18 mouse cellular contexts compared by ENCODE assay signal in the genomic region with DNA sequence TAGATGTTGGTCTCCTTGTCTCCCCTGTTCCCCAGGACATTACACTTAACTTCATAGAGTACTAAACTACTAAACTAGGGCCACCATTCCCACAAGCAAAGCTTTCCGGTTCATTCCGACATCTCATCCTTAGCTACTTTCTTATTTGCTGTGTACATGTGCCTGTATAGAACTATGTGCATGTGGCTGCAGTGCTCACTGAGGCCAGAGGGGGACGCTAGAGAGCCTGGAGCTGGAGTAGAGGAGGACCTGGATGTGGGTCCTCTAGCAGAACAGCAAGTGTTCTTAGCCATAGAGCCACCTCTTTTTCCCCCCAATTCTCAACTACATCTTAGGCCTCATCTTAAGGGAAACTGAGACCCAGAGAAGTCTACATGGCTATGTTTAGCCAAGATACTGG. TPM values are rescaled to one million over a fixed set of nuclear protein-coding genes. Genes with fewer than 3 reads are reported as not detected.
DNase-seq lines count a peak whose midpoint lies in the region; ATAC-seq and TF ChIP-seq lines count a peak whose summit lies in the region.
"Had no signal": no experiment of that assay in that cellular context is flagged by ENCODE, and none has a peak within 500 bp of the region (broad histone marks: within the 10 kb centered on the region; RNA-seq: fewer than 3 reads in every experiment).

No protein-coding gene starts in this region.

- peak; percentile 15; the same call in 1 of the 2 replicates for TF ChIP-seq CTCF in kidney, postnatal 0 days (IDR thresholded peaks at IDR 0.05; ENCODE audit: low read depth)
- TF ChIP-seq CTCF in midbrain, postnatal 0 days (IDR thresholded peaks at IDR 0.05), result peak; percentile 45; the same call in 1 of the 2 replicates

- ATAC-seq in forebrain, embryonic 15.5 days (replicated peaks), result 0 out of 2 replicates have a peak, but pooled peaks have one; percentile 13
- no peak for ATAC-seq in kidney, postnatal 0 days (replicated peaks; ENCODE audit: low FRiP score, low read depth)
- no peak for ATAC-seq in midbrain, postnatal 0 days (ENCODE audit: low FRiP score)
- ATAC-seq in midbrain, embryonic 15.5 days (replicated peaks), result no peak

- DNase-seq in forebrain, embryonic 10.5 days (ENCODE audit: extremely low spot score, low spot score), result no peak
- no peak for DNase-seq in kidney, postnatal 0 days (ENCODE audit: low spot score)
- DNase-seq in kidney, adult 18-20 months, result no peak
- DNase-seq in midbrain, postnatal 0 days (ENCODE audit: low spot score), result no peak
- no peak for DNase-seq in adrenal gland, postnatal 4 days (ENCODE audit: low spot score in 2 of 2)
- no peak for DNase-seq in embryo, embryonic 10 days (ENCODE audit: low spot score)
- DNase-seq: cerebellum, postnatal 10 days; gastrocnemius, postnatal 36 days; heart, postnatal 36 days; liver, embryonic 13.5 days; lung, postnatal 36 days; right cerebral cortex, postnatal 25 days; thymus, postnatal 4 days had no signal

- no peak overlapping the region for H3K4me2 ChIP-seq in forebrain, embryonic 15.5 days (replicated peaks)
- H3K4me2 ChIP-seq in kidney, postnatal 0 days (ENCODE audit: low read length), result no peak overlapping the region
- H3K4me2 ChIP-seq in midbrain, postnatal 0 days (ENCODE audit: low read depth, low read length, poor library complexity, severe bottlenecking), result no peak overlapping the region
- no peak overlapping the region for H3K4me2 ChIP-seq in midbrain, embryonic 15.5 days
- H3K4me2 ChIP-seq: liver, embryonic 13.5 days had no signal

- 81% methylated on average over 3 of the region's 3 CpGs for WGBS in forebrain, embryonic 15.5 days
- WGBS in forebrain, embryonic 10.5 days, result 85% methylated on average over 3 of the region's 3 CpGs
- 78% methylated on average over 3 of the region's 3 CpGs for WGBS in kidney, postnatal 0 days
- WGBS in midbrain, postnatal 0 days, result 85% methylated on average over 3 of the region's 3 CpGs
- 86% methylated on average over 3 of the region's 3 CpGs for WGBS in midbrain, embryonic 15.5 days

- no peaks in the 10 kb centered on the region; the same call in 1 of the 2 replicates for H3K27me3 ChIP-seq in forebrain, embryonic 15.5 days
- H3K27me3 ChIP-seq in forebrain, embryonic 10.5 days (ENCODE audit: poor library complexity, severe bottlenecking), result peaks cover 47% of the 10 kb centered on the region
- no peaks in the 10 kb centered on the region for H3K27me3 ChIP-seq in kidney, postnatal 0 days (ENCODE audit: insufficient read depth, low read length)
- H3K27me3 ChIP-seq in midbrain, postnatal 0 days (ENCODE audit: insufficient read depth, low read length), result no peaks in the 10 kb centered on the region
- H3K27me3 ChIP-seq in midbrain, embryonic 15.5 days (replicated peaks), result peaks cover 7% of the 10 kb centered on the region; the same call in 1 of the 2 replicates

- H3K9me3 ChIP-seq in forebrain, embryonic 15.5 days, result no peaks in the 10 kb centered on the region
- no peaks in the 10 kb centered on the region for H3K9me3 ChIP-seq in forebrain, embryonic 10.5 days
- H3K9me3 ChIP-seq in kidney, postnatal 0 days (replicated peaks; ENCODE audit: low read length), result no peaks in the 10 kb centered on the region
- H3K9me3 ChIP-seq in midbrain, postnatal 0 days (ENCODE audit: low read length), result no peaks in the 10 kb centered on the region
- no peaks in the 10 kb centered on the region for H3K9me3 ChIP-seq in midbrain, embryonic 15.5 days
- H3K9me3 ChIP-seq: heart, embryonic 10.5 days; limb, embryonic 10.5 days; liver, embryonic 13.5 days had no signal

- peaks cover 1% of the 10 kb centered on the region; the same call in 1 of the 2 replicates for H3K4me1 ChIP-seq in forebrain, embryonic 15.5 days
- H3K4me1 ChIP-seq in forebrain, embryonic 10.5 days, result peaks cover 36% of the 10 kb centered on the region
- no peaks in the 10 kb centered on the region for H3K4me1 ChIP-seq in kidney, postnatal 0 days (replicated peaks; ENCODE audit: insufficient read depth, low read length)
- H3K4me1 ChIP-seq in midbrain, postnatal 0 days (ENCODE audit: insufficient read depth, low read length), result no peaks in the 10 kb centered on the region
- no peaks in the 10 kb centered on the region for H3K4me1 ChIP-seq in midbrain, embryonic 15.5 days
- H3K4me1 ChIP-seq: heart, embryonic 10.5 days; limb, embryonic 10.5 days; liver, embryonic 13.5 days had no signal

- no peak overlapping the region for H3K9ac ChIP-seq in forebrain, embryonic 15.5 days (replicated peaks)
- no peak overlapping the region for H3K9ac ChIP-seq in kidney, postnatal 0 days (ENCODE audit: low read depth, low read length)
- H3K9ac ChIP-seq in midbrain, postnatal 0 days (replicated peaks; ENCODE audit: low read length, poor library complexity, severe bottlenecking), result no peak overlapping the region
- H3K9ac ChIP-seq in midbrain, embryonic 15.5 days, result no peak overlapping the region
- H3K9ac ChIP-seq: liver, embryonic 13.5 days had no signal

- H3K4me3 ChIP-seq in forebrain, embryonic 15.5 days, result no peak overlapping the region
- H3K4me3 ChIP-seq in forebrain, embryonic 10.5 days, result no peak overlapping the region
- no peak overlapping the region for H3K4me3 ChIP-seq in kidney, postnatal 0 days (replicated peaks; ENCODE audit: low read depth, low read length)
- H3K4me3 ChIP-seq in midbrain, postnatal 0 days (ENCODE audit: low read depth, low read length), result no peak overlapping the region
- no peak overlapping the region for H3K4me3 ChIP-seq in midbrain, embryonic 15.5 days
- H3K4me3 ChIP-seq: heart, embryonic 10.5 days; limb, embryonic 10.5 days; liver, embryonic 13.5 days had no signal

- H3K36me3 ChIP-seq in forebrain, embryonic 15.5 days, result no peaks in the 10 kb centered on the region
- no peaks in the 10 kb centered on the region for H3K36me3 ChIP-seq in forebrain, embryonic 10.5 days (replicated peaks)
- no peaks in the 10 kb centered on the region for H3K36me3 ChIP-seq in kidney, postnatal 0 days (ENCODE audit: insufficient read depth, low read length)
- no peaks in the 10 kb centered on the region for H3K36me3 ChIP-seq in midbrain, postnatal 0 days (ENCODE audit: insufficient read depth, low read length)
- no peaks in the 10 kb centered on the region for H3K36me3 ChIP-seq in midbrain, embryonic 15.5 days (replicated peaks)
- H3K36me3 ChIP-seq: heart, embryonic 10.5 days; limb, embryonic 10.5 days; liver, embryonic 13.5 days had no signal

- no peak overlapping the region for H3K27ac ChIP-seq in forebrain, embryonic 15.5 days (replicated peaks)
- no peak overlapping the region for H3K27ac ChIP-seq in forebrain, embryonic 10.5 days
- no peak overlapping the region for H3K27ac ChIP-seq in kidney, postnatal 0 days
- no peak overlapping the region for H3K27ac ChIP-seq in midbrain, postnatal 0 days (ENCODE audit: low read depth, low read length)
- H3K27ac ChIP-seq in midbrain, embryonic 15.5 days, result no peak overlapping the region
- H3K27ac ChIP-seq: heart, embryonic 10.5 days; limb, embryonic 10.5 days; liver, embryonic 13.5 days had no signal

RNA-seq across cellular contexts. Expression of a gene that starts 36.1 kb away (rescaled TPM):
- polyA plus RNA-seq in forebrain, embryonic 15.5 days (2015; fragmentation: Nextera tagmentation; extraction: Ambion mirVana), result 132 and 153 TPM in 2 replicates
- polyA plus RNA-seq in forebrain, embryonic 10.5 days (2016; fragmentation: Nextera tagmentation; extraction: Ambion mirVana), result 1.4 and 2.0 TPM in 2 replicates
- polyA plus RNA-seq in kidney, postnatal 0 days (2015; fragmentation: Nextera tagmentation; extraction: Ambion mirVana), result 0.17 and 0.24 TPM in 2 replicates
- 375 and 444 TPM in 2 replicates for total RNA-seq in midbrain, postnatal 0 days (2014; rRNA removed)
- 603 and 636 TPM in 2 replicates for polyA plus RNA-seq in midbrain, postnatal 0 days (2015; fragmentation: Nextera tagmentation; extraction: Ambion mirVana)
- 452 and 472 TPM in 2 replicates for polyA plus RNA-seq in midbrain, embryonic 15.5 days (2015; fragmentation: Nextera tagmentation; extraction: Ambion mirVana)
- 10 to 100 TPM; 41.6 to 49.1 TPM for total RNA-seq in adrenal gland, postnatal 4 days (2021)
- total RNA-seq: CH12.LX; gastrocnemius, postnatal 36 days had no signal

RNA-seq across cellular contexts. Expression of a gene that starts 42.0 kb away (rescaled TPM):
- polyA plus RNA-seq in forebrain, embryonic 15.5 days (2015; fragmentation: Nextera tagmentation; extraction: Ambion mirVana), result 75.8 and 82.2 TPM in 2 replicates
- polyA plus RNA-seq in forebrain, embryonic 10.5 days (2016; fragmentation: Nextera tagmentation; extraction: Ambion mirVana), result 73.2 and 76.2 TPM in 2 replicates
- 41.1 and 52.1 TPM in 2 replicates for polyA plus RNA-seq in kidney, postnatal 0 days (2015; fragmentation: Nextera tagmentation; extraction: Ambion mirVana)
- 136 and 166 TPM in 2 replicates for total RNA-seq in midbrain, postnatal 0 days (2014; rRNA removed)
- 53.2 and 66.8 TPM in 2 replicates for polyA plus RNA-seq in midbrain, postnatal 0 days (2015; fragmentation: Nextera tagmentation; extraction: Ambion mirVana)
- 80.9 and 86.1 TPM in 2 replicates for polyA plus RNA-seq in midbrain, embryonic 15.5 days (2015; fragmentation: Nextera tagmentation; extraction: Ambion mirVana)
- 100 to 1,000 TPM; 141 to 154 TPM for total RNA-seq in adrenal gland, postnatal 4 days (2021)

Comparison
In these comparisons a context has a peak if more than half of its experiments do, and no peak if none do; other contexts are left out.
1. RNA of a gene that starts 36.1 kb away (polyA plus RNA-seq): 603 to 636 TPM in midbrain, postnatal 0 days, 452 to 472 TPM in midbrain, embryonic 15.5 days and 132 to 153 TPM in forebrain, embryonic 15.5 days; 1.4 to 2.0 TPM in forebrain, embryonic 10.5 days and 0.17 to 0.24 TPM in kidney, postnatal 0 days; every median in the first group is over 10 times any median in the second.